Mouse (Mus musculus): ENCODE results near the gene Cth. TPM values are rescaled to one million over a fixed set of nuclear protein-coding genes. Genes with fewer than 3 reads are reported as not detected.
"Not testable (repeated sequence)": the region's sequence is repeated elsewhere in the genome, so short reads cannot be mapped to it uniquely, and the experiment has no call there.

Cth gene
- total RNA-seq (2021), result 10 to 100 TPM; 14.9 to 27.8 TPM
- long read RNA-seq, experiment 1, transcript Cth-201 (12 exons, 1,815 nt), result major isoform, 64 of 68 reads
- long read RNA-seq, experiment 1, partial matches to known transcripts, result 3 of 68 reads
- long read RNA-seq, experiment 1, other reads (novel, unspliced or antisense), result 1 of 68 reads
- long read RNA-seq, experiment 2, transcript Cth-201 (12 exons, 1,815 nt), result major isoform, 11 of 13 reads
- long read RNA-seq, experiment 2, partial matches to known transcripts, result 1 of 13 reads
- long read RNA-seq, experiment 2, other reads (novel, unspliced or antisense), result 1 of 13 reads

- DNase-seq, result peak; percentile 94
Measured at GRCm38 (mm10) chr3:157924692-157925328, at the start of gene Cth. TSS of gene Cth (minus strand) at chr3:157925077.

DNA sequence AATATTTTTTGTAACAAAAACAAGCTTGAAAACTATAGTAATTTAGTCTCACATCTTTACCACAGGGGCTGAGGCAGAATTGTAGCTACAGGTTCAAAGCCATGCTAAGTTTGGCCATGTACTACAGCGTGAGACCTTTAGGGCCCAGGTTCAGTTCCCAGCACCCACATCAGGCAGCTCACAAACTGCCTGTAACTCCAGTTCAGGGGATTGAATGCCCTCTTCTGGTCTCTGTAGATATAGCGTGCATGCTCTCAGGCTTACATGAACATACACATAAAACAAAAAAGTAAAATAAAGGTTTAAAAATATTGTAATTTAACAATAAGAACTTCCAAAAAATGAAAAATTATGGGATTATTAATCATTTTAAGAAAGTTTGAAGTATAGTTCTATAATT is 48.4 kb upstream of the Cth start:
- no peak for DNase-seq

- no peak for DNase-seq
Measured at GRCm38 (mm10) chr3:157971151-157971550, 46.3 kb upstream of the Cth start.

- DNase-seq, result no peak
Measured at GRCm38 (mm10) chr3:157957320-157957719, 32.4 kb upstream of the Cth start.

- no peak for DNase-seq
Measured at GRCm38 (mm10) chr3:157956201-157956600, 31.3 kb upstream of the Cth start.

DNA sequence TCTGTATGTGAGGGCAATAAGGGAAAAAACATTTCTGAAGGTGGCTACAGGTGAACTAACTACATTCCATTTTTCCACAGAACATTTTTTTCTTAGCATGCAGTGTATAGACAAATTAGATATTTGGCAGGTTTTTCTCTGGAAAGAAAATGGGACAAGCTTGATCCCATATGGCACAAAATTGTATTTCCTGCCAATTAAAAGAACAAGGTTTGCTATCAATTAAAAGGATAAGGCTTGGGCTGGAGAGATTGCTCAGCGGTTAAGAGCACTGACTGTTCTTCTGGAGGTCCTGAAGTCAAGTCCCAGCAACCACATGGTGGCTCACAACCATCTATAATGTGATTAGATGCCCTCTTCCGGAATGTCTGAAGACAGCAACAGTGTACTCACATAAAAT is 30.6 kb upstream of the Cth start:
- no peak for DNase-seq

DNA sequence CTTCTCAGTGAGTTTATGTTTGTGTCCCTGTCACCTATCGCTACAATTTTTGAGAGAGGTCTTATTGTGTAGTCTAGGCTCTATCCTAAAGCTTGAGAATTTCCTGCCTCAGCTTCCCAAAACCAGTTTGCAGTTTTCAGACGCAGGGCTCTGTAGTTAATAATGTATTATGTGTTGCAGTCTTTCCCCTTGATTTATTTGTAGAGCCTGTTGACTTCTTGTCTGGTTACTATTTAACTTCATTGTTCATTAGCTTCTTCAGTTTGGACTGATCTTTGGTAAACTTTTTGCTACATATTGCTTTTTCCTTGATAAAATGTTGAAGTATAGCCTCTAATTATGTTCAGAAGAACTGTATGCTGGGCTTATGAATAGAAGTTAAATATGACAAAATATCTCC is 27.8 kb upstream of the Cth start:
- no peak for DNase-seq

- DNase-seq, result no peak
Measured at GRCm38 (mm10) chr3:157947383-157948280, 22.8 kb upstream of the Cth start.

DNA sequence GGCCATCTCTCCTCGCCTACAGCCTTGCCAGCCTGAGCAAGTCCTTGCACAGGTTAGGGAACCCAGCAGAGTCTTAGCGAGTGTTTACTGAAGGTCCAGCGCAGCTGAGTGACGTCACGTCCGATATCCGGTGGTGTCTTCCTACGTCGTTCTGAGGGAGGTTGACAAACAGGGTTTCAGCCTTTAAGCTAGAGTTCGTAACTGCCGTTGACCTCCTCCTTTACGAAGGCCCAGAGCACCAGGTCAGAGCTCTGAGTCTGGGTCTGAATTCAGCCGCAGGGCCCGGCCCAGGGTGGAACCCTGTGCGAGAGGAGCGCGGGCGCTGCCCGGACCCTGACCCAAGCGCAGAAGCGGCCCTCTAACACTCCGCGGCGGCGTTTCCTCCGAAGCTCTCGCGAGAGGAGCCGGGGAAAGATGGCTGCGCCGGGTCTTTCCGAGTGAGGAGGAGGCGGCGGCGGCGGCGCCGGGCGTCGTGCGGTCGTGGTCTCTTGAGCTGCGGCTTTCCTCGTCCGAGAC is 22.0 kb upstream of the Cth start, which contains the start of gene Ankrd13c:
Gene Ankrd13c (plus strand): TSS at position 397 of the 516 bp plus-strand sequence.
- DNase-seq, result peak; percentile 94

GRCm38 (mm10) chr3:157938585-157938984 is 13.7 kb upstream of the Cth start:
- no peak for DNase-seq

DNA sequence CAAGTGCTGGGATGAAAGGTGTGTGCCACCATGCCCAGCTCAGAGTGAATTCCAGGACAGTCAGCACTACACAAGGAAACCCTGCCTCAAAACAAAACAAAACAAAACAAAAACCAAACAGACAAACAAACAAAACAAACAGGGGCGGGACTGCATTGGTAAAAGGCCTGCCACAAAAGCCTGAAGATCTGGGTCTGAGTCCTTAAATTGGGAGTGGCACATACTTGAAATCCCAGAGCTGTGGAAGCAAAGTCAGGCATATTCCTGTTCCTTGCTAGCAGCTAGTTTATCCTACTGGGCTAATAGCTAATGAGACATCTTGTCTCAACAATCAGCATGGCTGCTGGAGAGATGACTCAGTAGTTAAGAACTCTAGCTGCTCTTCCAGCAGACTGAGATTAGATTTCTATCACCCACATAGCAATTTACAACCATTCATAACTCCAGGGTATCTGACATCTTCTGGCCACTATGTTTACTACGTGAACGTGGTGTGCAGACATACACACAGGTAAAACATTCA is 9.5 kb upstream of the Cth start:
- no peak for DNase-seq

DNA sequence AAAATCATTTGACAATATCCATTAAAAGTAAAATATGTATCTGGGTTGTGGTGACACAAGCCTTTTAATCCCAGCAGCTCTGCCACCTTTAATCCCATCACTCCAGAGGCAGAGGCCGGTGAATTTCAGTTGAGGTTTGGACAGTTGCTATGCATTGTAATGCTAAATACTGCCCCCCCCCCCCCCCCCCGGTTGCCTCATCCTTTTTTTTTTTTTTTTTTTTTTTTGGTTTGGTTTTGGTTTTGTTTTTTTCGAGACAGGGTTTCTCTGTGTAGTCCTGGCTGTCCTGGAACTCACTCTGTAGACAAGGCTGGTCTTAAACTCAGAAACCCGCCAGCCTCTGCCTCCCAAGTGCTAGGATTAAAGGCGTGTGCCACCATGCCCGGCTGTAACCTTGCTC is 8.3 kb upstream of the Cth start:
- not testable (repeated sequence) for DNase-seq

DNA sequence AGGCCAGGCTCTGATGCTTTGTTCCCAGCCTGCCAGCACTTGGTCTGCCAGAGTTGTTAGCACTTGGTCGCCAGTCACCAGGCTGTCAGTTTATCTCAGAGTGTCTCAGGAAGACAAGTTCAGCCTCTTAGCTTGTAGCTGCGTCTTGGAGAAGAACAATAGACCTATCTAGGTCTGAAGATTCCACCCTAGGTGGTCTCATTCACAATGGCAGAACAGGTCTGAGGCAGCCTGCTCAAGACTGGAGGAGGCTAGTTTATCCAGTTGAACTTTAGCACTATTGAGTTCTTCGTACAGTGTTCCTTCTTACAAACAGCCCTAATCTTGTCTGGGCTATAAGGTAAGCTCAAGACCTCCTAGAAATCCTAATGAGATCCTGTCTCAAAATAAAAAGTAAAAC is 7.2 kb upstream of the Cth start:
- no peak for DNase-seq

GRCm38 (mm10) chr3:157931592-157931991 is 6.7 kb upstream of the Cth start:
- no peak for DNase-seq

DNA sequence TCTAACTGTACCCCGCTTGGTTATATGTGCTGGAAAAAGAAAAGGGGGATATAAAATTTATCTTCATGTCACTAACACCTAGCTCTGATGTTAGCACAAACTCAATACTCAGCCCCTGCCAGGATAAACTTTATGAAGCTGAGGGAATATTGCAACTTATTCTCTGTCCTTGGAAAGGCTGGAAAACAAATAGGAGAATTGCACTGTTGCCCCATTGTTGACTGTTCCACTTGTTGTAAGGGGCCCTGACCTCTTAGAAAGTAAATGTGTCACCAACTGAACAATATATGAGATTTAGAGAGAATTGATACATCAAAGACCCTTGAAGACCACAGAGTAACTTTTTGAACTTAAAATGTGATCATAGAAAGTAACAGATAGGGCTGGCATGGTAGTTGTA is 4.5 kb upstream of the Cth start:
- DNase-seq, result no peak

DNA sequence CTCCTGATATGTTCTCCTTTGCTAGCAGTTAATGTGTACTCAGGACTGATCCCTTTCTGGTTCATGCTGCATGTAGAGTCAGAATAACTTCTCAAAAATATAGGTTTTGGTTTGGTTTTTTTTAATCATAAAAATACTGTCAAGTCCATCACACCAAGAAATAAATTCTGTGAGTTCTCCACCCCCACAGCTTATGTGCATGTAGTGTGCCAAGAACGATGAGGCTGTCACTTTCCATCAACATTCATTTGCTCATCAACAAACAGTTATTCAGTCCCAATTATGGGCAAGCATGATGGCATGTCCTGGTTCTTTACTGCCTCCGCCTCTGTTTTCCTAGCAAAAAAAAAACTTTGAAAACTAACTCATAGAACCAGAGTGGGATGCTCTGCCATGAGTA is 3.9 kb upstream of the Cth start:
- no peak for DNase-seq

- DNase-seq, result no peak
Measured at GRCm38 (mm10) chr3:157926761-157927160, 1.9 kb upstream of the Cth start.

DNA sequence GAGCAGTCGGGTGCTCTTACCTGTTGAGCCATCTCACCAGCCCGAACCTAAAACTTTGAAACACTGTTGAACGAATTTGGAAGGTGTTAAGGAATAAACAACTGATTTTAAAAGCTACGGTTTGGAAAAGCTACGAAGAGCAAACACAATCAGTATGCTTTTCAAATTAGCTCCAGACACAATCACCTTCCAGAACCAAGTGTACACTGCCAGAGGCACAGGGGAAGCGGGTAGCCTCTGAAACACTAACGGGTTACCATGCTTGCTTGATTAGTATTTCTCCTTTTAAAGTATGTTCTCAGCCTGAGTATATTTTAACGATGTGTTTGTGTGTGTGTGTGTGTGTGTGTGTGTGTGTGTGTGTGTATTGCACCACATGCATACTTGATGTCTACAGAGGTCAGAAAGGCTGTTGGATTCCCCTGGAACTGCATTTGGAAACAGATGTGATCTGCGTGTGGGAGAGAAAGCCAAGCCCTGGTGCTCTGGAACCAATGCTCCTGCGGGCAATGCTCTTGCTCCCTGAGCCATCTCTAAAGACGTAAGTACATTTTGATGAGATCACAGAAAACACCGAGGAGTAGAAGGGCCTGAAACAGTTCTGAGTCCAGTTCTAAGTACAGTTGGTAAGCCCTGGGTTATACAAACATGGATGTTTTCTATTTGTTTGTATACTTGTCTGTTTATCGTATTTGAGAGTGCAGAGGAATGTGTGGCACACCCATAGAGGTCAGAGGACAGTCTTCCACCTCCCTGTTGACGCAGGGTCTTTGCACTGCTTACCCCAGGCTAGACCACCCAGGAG is 1.0 kb upstream of the Cth start:
- DNase-seq, result no peak

DNA sequence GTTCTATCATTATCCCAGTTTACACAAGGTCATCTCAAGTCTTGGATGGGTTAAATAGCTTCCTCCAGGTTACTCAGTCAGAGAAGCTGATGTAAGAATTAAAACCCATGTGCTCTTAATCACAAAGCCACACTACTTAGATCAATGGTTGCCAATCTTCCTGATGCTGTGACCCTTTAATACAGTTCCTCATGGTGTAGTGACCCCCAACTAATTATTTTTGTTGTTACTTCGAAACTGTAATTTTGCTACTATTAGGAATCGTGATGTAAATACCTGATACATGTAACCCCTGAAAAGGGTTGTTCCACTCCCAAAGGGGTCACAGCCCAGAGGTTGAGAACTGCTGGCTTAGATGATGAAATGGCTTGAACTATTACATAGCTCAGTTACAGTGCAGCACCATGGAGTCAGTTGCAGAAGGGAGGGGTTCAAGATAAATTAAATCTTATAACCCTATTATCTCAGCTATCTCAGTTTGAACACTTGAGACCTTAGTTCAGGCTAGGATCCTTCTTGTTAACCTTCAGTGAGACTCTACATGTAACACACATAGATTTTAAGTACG is 1.5 kb downstream of the Cth start:
- DNase-seq, result no peak

- no peak for DNase-seq
Measured at GRCm38 (mm10) chr3:157921376-157921775, 3.5 kb downstream of the Cth start.

DNA sequence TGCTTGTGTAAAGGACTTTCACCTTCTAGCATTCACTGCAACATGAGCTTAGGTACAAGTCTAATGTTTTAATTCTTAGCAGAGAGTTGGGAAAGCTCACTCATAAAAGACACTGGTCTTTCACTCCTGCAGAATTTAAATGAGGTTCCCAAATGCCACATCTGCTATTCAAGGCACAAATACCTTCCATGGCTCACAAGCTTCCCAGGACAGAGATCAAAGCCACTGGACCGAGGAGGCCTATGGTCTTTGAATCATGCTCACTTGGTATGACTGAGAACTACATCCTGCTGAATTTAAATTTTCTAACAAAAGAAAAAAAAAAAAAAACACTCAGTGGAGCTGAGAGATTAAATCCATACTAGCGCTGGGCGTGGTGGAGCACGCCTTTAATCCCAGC is 8.5 kb downstream of the Cth start:
- DNase-seq, result no peak
